Mouse (Mus musculus) lung, postnatal 10 days (tissue): ENCODE data around the gene A830018L16Rik.

Experiments used
- DNase-seq: peaks from one replicate; pipeline ENCODE4 v3.0.0; 2021

Gene A830018L16Rik

DNA sequence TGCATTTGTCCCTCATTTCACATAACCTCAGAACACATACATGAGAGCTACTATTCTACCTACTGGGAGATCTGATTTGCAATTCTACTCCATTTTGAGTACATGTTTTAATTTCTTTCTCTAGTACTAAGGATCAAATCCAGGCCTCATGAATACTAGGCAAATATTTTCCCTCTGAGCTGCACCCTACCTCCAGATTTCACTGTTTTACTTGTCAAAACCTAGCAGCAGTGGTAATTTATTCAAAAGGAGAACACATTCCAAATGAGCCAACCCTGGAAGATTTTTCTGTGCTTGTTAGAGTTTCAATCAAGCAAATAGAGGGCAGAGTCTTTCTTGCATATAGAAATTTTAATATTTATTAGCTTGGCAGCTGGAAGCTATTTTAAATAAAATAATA is 238.9 kb downstream of the A830018L16Rik start:
- no peak for DNase-seq

DNA sequence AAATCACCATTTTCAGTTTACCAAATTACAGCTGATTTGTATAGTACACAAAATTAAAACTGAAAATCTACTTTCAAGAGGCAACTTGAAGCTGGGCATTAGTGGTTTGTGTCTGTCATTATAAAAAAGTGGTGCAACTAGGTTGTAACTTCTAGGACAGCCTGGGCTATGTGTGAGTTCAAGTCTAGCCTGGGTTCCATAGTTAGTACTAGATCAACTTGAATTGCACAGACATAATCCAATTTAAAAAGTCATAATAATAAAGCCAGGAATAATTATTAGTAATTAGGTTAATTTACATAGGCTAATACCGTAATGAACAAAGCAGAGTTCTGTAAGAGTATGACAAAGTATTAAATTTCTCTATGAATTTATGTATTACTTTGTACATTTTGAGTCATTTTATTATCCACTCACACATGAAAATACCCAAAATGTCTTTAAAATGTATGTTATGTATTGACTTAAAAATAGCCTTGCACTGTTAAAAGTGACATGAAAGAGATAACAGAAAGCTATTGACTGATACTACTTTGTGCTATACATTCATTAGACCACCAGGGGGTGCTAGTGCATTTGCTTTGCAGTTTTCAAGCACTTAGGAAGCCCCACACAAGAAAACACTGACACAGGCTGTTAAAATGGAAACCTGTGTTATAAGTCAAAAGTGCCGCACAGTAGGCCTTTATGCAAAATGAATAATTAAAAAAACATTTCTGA is 243.6 kb downstream of the A830018L16Rik start:
- peak; percentile 63 for DNase-seq

DNA sequence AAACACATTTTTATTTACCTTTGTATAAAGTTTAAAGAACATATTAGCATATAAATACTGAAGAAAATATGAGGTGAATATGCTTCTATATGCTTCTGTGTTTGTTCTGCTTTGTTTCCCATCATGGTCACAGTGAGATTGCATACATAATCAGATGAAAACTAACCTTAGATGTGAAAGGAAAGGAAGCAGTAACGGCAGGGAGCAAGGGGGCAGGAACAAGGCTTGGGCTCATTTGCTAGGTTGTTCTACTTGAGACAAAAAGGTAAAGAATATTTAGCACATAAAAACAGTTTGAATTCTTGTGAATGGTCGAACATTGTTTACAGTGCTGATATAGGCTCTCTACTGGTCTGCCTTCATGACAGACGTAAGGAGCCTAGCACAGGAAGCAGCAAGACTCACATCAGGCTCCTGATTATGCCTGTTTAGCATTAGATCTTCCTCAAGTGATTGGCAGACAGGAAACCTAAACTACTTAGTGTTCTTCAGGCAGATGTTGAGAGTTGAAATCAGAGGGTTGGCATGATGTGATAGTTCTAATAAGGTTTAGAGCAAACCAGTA is 244.2 kb downstream of the A830018L16Rik start:
- no peak for DNase-seq

DNA sequence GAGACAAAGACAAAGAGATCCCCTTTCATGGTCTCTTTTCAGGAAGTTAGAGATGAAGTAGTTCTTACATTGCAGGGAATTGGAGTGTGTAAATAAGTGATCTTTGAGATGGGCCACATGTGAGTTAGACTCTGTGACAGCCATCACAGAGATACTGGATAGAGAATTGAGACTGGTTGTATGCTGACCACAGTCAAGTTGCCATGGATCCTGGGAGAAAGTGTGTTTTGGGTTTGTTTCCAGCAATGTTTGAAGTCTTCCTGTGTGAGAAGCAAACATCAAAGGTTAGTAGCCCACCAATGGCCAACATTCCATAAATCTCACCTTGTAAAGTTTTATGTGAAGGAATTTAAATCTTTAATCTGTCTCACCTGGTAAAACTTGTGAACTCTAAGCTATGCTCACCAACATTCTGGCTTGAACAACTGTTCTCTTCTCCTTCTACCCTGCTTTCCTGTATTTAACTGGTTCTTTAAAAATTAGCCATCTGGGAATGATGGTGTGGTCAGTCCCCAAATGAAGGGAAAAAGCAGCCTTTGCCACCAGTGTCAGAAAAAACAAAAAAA is 330.9 kb downstream of the A830018L16Rik start:
- no peak for DNase-seq

DNA sequence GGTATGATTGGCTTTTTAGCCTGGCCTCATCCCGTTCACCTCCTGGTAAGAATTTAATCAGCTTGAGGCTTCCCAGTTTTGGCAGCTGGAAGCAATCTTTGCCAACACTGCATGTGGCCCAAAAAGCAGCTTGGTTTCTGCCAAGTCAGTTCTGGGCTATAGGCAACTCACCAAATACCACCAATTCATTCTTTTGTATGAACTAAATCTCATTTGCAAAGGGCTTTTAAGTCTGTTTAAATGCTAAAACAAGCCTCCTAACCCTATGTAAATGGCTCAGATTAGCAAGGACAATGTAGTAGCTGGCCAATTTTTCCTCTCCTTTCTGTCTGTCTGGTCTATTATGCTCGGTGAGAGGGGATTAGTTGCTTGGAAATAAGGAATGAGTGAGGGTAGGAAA is 334.5 kb downstream of the A830018L16Rik start:
- DNase-seq = no peak

DNA sequence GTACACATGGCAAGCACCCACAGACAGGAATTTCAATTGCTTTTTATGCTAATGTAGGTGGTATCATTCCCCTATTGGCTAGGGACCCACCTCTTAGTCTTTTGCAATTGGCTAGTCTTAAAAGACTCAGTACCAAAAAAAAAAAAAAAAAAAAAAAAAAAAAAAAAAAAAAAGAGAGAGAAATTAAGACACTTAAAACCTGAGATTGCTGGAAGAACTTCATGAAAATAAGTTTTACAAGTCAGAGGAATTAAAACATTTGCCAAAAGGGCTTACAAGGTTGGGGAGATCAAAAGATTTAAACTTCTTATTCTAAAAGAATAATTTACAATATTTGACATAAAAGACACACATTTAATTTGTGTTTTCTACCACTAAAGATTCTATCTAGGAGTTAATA is 336.2 kb downstream of the A830018L16Rik start:
- DNase-seq = no peak

DNA sequence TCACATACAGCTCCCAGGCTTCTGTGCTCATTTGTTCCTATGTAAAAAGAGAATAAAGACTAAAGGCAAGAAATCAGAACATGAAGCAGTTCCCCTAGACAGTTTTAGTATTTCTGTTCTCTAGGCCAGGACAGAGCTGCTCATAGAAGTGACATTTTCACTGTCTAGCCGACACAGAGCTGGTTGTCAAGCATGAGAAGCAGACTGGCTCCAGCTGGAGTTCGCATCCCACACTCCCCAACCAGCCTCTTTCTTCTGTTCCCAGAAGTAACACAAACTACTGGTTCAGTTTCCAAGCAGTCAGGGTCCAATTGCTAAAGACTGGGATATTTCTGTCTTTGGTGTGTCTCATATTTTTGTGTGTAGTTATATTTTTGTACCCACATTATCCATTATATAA is 336.7 kb downstream of the A830018L16Rik start:
- DNase-seq = no peak

DNA sequence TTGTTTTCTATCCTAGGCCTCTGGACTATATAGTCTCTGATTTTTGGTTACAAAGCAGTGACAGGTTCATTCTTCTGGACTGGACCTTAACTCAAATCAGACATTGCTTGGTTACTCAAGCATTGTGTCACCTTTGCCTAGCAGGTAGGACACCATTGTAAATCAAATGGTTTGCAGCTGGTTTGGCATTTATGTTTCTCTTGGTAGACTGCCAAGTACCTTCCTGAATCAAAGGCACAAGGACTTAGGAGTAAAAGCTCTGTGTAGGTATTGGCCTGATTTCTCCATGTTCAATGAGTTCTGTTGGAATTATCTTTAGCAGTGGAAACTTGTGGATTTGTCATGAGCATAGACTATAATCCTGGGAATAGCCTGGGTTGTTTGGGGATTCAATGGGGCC is 338.1 kb downstream of the A830018L16Rik start:
- no peak for DNase-seq

DNA sequence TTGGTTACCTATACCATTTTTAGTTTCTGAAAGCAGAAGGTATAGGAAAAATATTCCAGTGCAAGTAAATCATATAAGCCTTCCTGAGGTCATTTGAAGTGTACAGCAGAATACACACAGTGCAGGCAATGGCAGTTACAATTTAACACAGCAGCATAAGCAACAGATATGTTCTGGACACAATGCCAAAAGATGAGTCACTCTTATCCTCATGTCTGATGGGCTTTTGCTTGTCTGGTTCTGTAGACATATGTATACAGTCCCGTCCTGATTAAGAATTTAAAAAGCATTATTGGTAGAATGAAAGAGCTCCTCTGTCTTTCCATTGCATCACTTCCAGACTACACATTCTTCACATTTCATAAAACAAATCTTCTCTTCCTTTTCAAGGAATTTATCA is 374.4 kb downstream of the A830018L16Rik start:
- DNase-seq = peak; percentile 3

DNA sequence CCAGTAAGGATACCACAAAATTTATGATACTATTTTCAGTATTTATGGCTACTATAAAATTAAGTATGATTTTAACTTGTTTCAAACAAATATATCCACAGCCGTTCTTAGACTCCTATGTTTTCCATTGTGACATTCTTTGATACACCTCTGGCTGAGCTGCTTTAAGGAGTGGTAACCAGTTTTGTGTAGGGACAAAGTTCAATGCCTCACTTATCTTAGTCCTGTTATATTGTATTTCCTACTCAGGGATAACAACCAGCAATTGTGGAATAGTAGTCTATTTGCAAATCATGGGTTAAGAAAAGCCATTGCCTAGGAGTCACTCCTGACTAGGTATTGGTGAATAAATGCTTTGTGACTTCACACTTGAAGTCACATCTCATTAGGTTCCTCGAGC is 378.9 kb downstream of the A830018L16Rik start:
- DNase-seq = no peak

DNA sequence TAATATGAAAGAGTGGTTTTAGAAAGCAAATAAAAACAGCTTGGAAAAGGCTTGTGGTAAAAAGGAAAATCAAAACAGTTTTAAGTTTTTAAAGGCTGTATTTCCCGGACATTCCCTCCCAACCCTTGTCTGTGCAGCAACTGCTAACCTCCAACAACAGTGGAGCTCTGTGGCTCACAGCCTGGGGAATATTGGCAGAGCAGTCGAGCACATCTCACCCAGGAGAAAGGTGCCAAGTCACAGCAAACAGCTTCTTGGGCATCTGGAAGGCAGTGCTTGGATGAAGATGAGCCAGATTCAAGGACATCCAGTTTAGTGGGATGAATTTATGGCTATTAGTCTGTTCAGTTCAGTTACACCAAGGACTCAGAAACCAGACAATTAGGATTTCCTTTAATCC is 381.8 kb downstream of the A830018L16Rik start:
- peak; percentile 20 for DNase-seq

DNA sequence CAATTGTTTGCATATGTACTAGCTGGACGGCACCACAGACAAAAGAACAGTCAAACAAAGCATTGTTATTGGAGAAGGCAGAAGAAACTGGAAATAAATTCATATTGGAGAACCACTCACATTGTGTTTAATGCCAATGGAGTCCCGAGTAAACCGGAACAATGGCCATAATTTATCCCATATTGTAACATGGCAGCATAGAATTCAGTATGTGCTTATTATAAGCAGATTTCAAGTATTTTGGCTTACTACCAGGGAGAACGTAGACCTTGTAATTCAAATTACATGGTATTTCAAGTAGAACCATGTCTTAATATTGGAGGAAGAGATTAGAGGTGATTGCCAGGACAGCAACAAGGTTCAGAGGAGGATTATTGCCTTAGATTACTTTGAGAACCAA is 458.9 kb downstream of the A830018L16Rik start:
- DNase-seq = no peak

DNA sequence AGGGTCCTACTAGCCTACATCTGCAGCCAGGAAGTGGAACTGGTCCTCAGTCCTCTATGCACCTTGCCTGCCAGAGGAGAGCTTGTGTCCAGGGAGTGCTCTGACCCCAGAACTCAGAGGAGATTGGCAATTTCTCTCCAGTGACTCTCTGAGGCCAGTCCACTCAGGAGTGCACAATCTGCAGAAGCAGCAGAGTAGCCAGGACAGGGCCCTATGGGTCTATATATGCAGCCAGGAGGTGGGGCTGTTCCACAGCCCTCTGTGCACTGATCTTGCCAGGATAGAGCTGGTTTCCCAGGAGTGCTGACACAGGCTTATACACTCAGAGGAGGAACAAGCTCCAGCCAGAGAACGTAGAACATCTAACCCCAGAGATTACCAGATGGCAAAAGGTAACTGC is 459.7 kb downstream of the A830018L16Rik start:
- peak; percentile 4 for DNase-seq

DNA sequence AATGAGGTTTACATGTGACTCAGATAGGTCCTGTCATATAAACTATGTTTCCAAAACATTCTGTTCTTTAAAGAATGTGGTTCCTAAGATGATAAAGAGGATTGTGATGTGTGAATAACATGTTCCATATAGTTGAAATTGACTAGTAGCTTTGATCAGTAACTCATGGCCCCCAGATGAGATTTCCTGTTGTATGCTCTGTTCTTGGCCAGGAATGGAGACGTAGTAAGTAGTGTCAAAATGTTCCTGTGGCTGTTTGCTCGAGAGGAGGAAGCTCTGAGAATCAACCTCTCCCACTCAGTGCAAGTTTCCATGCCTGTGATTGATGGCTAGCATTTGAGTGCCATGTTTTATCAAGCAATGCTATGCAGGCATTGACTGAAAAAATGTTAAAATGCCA is 467.8 kb downstream of the A830018L16Rik start:
- DNase-seq = no peak

DNA sequence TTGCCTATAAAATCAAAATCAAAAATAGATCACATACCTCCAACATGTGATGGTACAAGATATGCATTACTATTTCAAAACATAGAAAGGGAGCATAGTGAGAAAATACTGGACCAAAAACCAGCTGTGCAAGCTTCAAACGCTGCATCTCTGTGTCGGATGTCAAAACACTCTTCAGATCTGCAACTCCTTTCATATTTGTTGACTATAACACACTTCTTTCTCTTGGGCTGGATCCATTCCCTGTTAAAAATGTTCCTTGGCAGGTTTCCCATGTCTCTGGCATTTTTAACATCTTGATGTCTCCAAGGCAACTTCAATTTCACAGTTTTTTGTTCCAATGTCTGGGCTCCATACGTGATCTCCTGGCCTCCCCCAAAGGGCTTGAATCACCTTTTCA is 481.8 kb downstream of the A830018L16Rik start:
- DNase-seq = peak; percentile 54

DNA sequence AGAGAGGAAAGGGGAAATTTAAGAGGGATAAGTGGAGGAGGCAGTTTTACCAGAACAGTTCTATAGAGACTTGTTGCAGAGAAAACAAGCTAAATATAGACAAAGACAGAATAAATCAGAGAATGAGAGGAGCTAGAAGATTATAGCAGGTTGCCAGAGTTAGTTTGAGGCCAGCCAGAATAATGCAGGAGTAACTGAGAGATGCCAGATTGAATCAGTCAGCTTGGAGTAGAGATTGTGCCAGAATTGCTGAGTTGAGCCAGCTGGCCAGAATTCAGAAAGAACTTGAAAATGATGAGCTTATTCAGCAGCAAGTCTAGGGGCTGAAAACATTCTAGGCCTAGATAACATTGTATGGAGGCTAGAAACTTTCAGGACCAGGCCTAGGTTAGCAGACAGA is 502.0 kb downstream of the A830018L16Rik start:
- no peak for DNase-seq

DNA sequence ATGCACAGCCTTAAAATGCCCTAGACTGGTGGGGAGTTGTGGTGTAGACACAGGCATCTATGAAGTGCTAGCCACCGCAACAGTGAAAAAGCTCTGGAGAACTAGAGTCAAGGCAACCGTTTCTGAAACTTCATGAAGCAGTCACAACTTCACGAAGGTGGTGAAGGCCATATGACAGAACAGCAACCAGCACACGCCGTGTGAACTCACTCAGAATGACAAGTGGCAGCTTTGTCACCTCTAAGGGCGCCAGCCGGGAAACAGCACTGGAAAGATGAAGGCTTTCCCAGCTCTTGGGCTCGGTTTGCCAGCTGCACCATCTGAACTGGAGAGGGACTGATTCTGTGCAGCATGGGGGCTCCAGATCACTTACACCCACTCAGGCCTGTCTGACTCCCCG is 523.1 kb downstream of the A830018L16Rik start:
- DNase-seq = no peak

DNA sequence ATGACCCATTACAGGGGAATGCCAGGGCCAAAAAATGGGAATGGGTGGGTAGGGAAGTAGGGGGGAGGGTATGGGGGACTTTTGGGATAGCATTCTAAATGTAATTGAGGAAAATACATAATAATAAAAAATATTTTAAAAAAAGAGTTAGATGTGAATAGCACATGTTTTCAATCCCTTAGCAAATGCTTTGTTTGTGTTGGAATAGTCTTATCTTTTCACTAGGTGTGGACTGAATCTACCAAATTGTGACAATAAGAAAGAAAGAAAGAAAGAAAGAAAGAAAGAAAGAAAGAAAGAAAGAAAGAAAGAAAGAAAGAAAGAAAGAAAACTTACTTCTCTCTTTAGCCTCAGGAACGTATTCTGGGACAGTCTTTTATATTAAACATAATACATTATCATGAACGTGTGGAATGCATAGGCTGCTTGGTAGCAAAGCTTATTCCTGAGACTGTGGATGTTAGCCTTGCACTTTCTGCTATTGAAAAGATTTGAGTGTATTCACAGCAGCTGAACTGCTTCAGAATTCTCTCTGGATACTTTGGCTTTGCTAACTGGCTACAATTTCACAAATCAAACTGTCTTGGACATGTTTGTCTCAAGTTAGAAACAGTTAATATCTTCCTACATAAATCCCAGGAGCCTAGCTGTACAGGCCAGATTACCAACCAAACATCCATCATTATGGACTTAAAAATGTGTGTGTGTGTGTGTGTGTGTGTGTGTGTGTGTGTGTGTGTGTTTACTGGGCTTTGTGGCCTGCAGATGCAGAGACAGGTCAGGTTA is 545.7 kb downstream of the A830018L16Rik start:
- DNase-seq = no peak

DNA sequence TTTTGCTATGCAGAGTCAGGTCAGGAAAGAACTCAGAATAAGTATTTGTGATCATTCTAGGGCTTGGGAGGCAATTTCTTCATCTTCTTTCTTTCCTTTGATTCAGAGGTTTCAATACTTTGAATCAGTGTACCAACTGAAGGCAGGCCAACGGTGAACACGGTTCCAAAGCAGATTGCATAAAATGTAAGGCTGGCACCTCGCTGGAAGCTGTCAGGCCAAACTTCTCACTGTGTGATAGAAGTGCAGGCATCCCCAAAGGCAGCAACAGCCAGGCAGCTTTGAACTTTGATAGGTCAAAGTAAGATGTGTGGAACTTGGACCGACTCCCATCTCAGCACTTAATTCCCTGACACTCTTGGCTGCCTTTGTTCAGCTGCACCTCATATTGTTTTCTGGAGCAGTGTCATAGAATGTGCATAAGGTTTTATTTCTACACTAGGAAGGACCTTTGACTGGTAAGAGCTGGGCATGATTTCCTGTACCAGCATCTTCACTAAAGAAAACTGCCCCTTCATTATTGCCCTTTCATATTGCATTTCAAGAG is 568.8 kb downstream of the A830018L16Rik start:
- DNase-seq = peak; percentile 2

DNA sequence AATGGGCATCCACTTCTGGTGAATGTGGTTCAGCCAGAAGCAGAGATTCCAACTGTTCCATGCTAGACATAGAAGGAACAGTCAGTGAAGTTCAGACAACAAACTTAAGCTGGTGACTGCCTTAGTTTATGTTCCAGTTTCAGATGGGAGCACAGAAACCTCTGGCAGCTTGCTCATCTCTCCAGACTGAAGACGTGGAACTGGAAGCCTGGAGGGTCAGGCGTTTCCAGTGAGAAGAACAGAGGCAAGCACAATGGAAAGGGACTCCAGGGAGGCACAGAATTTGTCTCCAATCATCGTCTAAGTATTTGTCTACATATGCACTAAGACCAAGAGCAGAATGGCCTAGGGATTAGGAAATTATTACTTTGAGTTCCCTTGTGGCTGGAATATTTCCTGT is 576.1 kb downstream of the A830018L16Rik start:
- no peak for DNase-seq

DNA sequence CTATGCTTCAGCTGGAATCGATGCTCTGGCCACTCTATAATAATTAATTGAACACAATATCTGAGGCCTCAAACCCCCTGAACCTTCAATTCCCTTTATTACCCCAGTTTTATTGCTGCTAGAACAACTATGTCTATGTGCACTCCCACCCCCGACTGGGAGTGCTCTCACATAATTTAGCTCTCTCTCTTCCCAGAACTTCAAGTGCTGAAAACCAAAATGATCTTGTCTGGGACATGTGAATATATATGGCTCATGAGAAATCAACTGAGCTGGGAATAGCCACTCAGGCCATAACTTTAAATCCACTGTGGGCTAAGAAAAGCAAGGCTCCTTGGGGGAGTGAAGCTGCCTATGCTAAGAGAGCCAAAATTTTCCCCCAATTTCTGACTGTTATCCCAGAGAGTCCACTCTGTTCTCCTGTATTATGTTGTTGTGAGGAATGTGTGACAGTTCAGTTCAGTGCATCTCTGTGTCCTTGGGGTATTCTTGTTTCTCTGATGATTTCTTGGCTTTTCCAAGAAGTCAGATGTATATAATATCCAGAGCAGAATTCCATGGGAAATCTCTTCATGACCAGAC is 582.5 kb downstream of the A830018L16Rik start:
- no peak for DNase-seq

DNA sequence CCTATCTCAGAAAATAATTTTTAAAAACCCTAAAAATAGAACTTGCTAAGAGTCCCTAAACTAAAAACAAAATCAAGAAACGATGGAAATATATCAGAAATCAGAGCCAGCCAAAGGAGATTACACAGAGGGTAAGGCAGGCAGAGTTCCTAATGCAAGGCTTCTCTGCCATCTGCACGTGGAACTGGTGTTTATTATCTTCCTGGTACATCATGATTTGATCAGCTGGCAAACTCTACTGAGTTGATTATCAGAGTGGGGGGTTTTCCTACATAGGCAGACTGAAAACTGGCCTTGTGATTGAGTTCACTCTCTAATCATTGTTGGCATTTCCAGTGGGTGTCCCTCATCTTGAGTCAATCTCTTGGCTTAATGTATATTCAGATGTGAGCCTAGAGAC is 583.7 kb downstream of the A830018L16Rik start:
- DNase-seq = no peak

DNA sequence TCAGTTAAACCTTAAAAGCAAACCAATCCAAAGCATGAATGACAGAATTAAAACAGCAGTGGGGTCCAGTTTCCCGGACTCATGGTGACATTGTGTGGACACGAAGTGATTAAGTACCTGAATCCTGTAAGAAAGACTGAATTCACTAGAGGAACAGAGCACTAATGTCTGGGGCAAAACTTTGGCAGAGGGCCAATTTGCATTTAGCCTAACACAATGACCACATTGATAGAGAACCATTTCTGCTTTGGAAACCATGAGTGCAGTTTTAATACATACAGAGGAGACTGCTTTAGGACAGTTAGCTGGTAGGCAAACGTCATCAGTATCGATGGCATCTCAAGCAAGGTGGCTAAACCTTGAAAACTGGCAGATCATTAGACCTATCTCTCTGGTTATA is 586.7 kb downstream of the A830018L16Rik start:
- no peak for DNase-seq
